Mouse (Mus musculus): Measurements from ENCODE around the gene Gm29427. TPM values are rescaled to one million over a fixed set of nuclear protein-coding genes. Genes with fewer than 3 reads are reported as not detected.

Gm29427 gene
- polyA plus RNA-seq, 1 experiment from 2014 or later = not detected

DNA sequence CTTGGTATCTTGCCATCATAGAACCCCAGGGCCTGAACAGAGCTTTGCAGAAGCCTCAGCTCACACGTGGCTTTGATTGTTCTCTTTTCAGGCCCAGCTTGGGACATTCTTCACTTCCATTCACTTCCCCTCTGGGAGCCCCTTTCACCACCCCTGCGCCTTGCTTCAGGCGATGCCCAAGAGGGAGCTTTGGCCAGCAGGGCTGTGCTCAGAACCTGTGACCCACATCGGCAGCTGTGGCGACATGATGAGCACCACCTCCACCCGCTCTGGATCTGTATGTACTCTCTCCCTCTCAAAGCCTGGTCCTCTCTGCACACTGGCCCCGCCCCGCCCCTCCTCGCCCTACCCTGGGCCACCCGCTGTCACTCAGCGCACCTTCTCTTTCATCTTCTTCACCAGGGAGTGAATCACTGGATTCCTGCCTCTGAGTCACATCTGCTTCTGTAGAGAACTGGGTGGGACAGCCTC is 21.8 kb upstream of the Gm29427 start:
- Histone ChIP-seq H3K9me3 (ENCODE audit: control insufficient read depth, low read length) (no peaks in the 10 kb centered on the region), H3K27me3 (ENCODE audit: control insufficient read depth, insufficient read depth, low read length) (no peaks in the 10 kb centered on the region), H3K36me3 (ENCODE audit: control insufficient read depth, insufficient read depth, low read length) (no peaks in the 10 kb centered on the region), H3K4me1 (ENCODE audit: control insufficient read depth, insufficient read depth, low read length) (no peaks in the 10 kb centered on the region), H3K4me3 (ENCODE audit: low read depth, low read length) (no peak overlapping the region), H3K4me2 (ENCODE audit: low read depth, severe bottlenecking) (no peak overlapping the region), H3K9ac (ENCODE audit: low read length) (no peak overlapping the region), H3K27ac (replicated peaks; ENCODE audit: low read depth, low read length) (no peak overlapping the region)
- WGBS = 33% methylated on average over 11 of the region's 11 CpGs
- DNase-seq (ENCODE audit: low spot score) = no peak
- ATAC-seq (ENCODE audit: insufficient number of reproducible peaks, low FRiP score, low TSS enrichment, low read depth) = no peak

- no peak overlapping the region for H3K4me2 ChIP-seq (ENCODE audit: low read depth, severe bottlenecking)
- H3K9me3 ChIP-seq (ENCODE audit: control insufficient read depth, low read length) = no peaks in the 10 kb centered on the region
- H3K9ac ChIP-seq (ENCODE audit: low read length) = no peak overlapping the region
- H3K27ac ChIP-seq (replicated peaks; ENCODE audit: low read depth, low read length) = no peak overlapping the region
- DNase-seq (ENCODE audit: low spot score) (no peak), ATAC-seq (ENCODE audit: insufficient number of reproducible peaks, low FRiP score, low TSS enrichment, low read depth) (no peak)
- no peaks in the 10 kb centered on the region for H3K27me3 ChIP-seq (ENCODE audit: control insufficient read depth, insufficient read depth, low read length)
- no peaks in the 10 kb centered on the region for H3K4me1 ChIP-seq (ENCODE audit: control insufficient read depth, insufficient read depth, low read length)
- 79% methylated on average over 8 of the region's 8 CpGs for WGBS
- no peak overlapping the region for H3K4me3 ChIP-seq (ENCODE audit: low read depth, low read length)
- H3K36me3 ChIP-seq (ENCODE audit: control insufficient read depth, insufficient read depth, low read length) = no peaks in the 10 kb centered on the region
Observed at GRCm38 (mm10) chr1:130734852-130735251, 19.3 kb upstream of the Gm29427 start.

DNA sequence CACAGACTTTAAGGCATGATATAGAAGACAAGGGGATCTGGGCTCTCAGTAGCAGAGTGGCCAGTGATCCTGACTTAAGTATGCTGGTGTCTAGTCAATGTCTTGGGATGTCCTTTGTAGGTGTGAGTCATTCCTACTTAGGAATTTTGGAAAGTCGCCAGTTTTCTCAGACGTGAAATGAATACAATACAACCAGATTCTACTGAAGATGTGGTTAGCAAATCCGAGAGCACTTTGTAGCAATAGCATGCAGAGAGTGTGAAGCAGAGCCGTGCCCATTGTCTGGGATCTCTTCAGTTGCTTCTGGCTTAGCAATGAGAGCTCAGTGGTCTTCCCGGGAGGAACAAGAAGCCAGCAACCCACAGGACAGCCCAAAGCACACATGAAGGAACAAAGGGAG is 18.9 kb upstream of the Gm29427 start:
- no peak for DNase-seq (ENCODE audit: low spot score)
- Histone ChIP-seq H3K4me1 (ENCODE audit: control insufficient read depth, insufficient read depth, low read length) (no peaks in the 10 kb centered on the region), H3K9ac (ENCODE audit: low read length) (no peak overlapping the region), H3K36me3 (ENCODE audit: control insufficient read depth, insufficient read depth, low read length) (no peaks in the 10 kb centered on the region), H3K27me3 (ENCODE audit: control insufficient read depth, insufficient read depth, low read length) (no peaks in the 10 kb centered on the region), H3K4me3 (ENCODE audit: low read depth, low read length) (no peak overlapping the region), H3K27ac (replicated peaks; ENCODE audit: low read depth, low read length) (no peak overlapping the region), H3K9me3 (ENCODE audit: control insufficient read depth, low read length) (no peaks in the 10 kb centered on the region), H3K4me2 (ENCODE audit: low read depth, severe bottlenecking) (no peak overlapping the region)
- ATAC-seq (ENCODE audit: insufficient number of reproducible peaks, low FRiP score, low TSS enrichment, low read depth) = no peak
- 76% methylated on average over 5 of the region's 5 CpGs for WGBS

GRCm38 (mm10) chr1:130733671-130734070 is 18.1 kb upstream of the Gm29427 start:
- H3K9me3 ChIP-seq (ENCODE audit: control insufficient read depth, low read length) = no peaks in the 10 kb centered on the region
- no peak overlapping the region for H3K9ac ChIP-seq (ENCODE audit: low read length)
- H3K27ac ChIP-seq (replicated peaks; ENCODE audit: low read depth, low read length) = no peak overlapping the region
- no peak for DNase-seq (ENCODE audit: low spot score)
- no peak overlapping the region for H3K4me2 ChIP-seq (ENCODE audit: low read depth, severe bottlenecking)
- no peaks in the 10 kb centered on the region for H3K27me3 ChIP-seq (ENCODE audit: control insufficient read depth, insufficient read depth, low read length)
- 86% methylated on average over 4 of the region's 4 CpGs for WGBS
- H3K4me3 ChIP-seq (ENCODE audit: low read depth, low read length) = no peak overlapping the region
- H3K36me3 ChIP-seq (ENCODE audit: control insufficient read depth, insufficient read depth, low read length) = no peaks in the 10 kb centered on the region
- ATAC-seq (ENCODE audit: insufficient number of reproducible peaks, low FRiP score, low TSS enrichment, low read depth) = no peak
- no peaks in the 10 kb centered on the region for H3K4me1 ChIP-seq (ENCODE audit: control insufficient read depth, insufficient read depth, low read length)

DNA sequence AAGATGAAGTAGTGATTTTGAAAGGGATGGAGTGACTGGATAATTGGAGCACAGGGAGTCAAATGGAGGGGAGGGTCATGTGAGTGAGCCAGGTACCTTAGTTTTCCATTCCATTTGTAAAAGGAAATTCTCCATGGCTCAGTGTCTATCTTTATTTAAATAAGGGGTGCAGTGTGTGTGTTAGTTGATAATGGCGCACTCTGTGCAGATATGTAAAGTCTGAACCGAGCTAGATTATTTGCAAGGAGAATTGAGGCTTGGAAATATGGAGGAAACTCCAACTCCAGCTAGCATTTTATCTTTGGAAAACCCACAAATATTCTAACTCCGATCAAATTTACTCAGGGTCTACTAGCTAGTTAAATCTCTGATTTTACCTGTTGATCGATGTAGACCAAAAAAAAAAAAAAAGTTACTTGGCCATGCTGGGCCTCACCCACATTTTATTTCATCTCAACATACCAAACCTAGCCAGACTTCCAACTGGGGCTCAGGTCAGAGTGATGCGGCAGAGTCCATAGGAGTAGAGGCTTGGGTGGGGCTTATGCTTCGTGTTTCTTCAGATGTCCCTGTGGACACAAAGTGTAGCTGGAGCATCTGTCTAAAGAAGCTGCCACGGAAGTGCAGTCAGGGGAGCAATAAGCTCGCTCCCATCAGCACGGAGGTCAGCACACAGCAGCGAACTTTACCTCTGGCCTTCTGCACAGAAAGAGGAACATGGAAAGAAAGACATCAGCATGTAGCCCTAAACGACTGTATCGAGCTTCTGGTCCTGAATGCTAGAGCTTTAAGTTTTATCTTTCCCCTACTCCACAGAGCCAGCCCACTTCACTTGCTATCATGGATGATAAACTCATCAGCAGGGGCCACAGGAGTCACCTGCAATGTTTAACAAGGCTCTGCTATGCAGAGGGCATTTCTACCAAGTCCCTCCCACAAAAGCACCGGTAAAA is 17.4 kb upstream of the Gm29427 start:
- H3K4me3 ChIP-seq (ENCODE audit: low read depth, low read length) = no peak overlapping the region
- H3K9me3 ChIP-seq (ENCODE audit: control insufficient read depth, low read length) = no peaks in the 10 kb centered on the region
- ATAC-seq (ENCODE audit: insufficient number of reproducible peaks, low FRiP score, low TSS enrichment, low read depth) (no peak), DNase-seq (ENCODE audit: low spot score) (no peak)
- H3K4me2 ChIP-seq (ENCODE audit: low read depth, severe bottlenecking) = no peak overlapping the region
- no peak overlapping the region for H3K27ac ChIP-seq (replicated peaks; ENCODE audit: low read depth, low read length)
- no peaks in the 10 kb centered on the region for H3K27me3 ChIP-seq (ENCODE audit: control insufficient read depth, insufficient read depth, low read length)
- H3K9ac ChIP-seq (ENCODE audit: low read length) = no peak overlapping the region
- no peaks in the 10 kb centered on the region for H3K36me3 ChIP-seq (ENCODE audit: control insufficient read depth, insufficient read depth, low read length)
- 90% methylated on average over 13 of the region's 13 CpGs for WGBS
- H3K4me1 ChIP-seq (ENCODE audit: control insufficient read depth, insufficient read depth, low read length) = no peaks in the 10 kb centered on the region

DNA sequence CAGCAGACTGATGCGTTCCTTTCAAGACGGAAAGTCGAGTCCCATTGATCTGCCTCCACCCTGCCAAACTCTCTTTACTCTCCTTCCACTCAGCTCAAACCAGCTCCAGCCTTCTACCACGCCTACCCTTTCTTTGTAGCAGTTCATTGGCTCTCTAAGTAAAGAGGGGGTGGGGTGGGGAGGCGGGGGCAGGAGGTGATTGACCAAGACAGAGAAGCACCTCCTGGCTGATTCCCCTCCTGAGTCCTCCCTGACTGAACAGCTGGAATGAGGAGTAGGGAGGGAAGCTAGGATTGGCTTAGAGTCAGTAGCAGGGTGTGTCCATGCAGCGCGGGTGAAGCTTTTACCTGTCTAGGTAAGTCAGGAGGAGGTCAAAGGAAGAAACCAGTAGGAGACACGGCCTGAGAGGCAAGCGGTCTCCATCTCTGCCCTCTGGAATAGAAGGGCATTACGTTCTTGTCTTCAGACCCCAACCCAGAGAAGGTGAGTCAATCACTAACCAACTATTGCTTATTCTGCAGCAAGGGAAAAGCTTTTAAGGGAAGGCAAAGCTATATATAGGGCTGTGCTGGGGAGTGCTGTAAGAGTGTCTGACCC is 16.2 kb upstream of the Gm29427 start, which contains the start of gene AA986860:
Gene AA986860, plus strand, starts transcription at position 236 of the 597 bp plus-strand sequence.
- H3K27ac ChIP-seq (replicated peaks; ENCODE audit: low read depth, low read length) = no peak within 1 kb of the TSS
- H3K4me1 ChIP-seq (ENCODE audit: control insufficient read depth, insufficient read depth, low read length) = no peaks in the 10 kb centered on the region
- H3K4me2 ChIP-seq (ENCODE audit: low read depth, severe bottlenecking) = no peak within 1 kb of the TSS
- DNase-seq (ENCODE audit: low spot score) (peak; percentile 26), ATAC-seq (ENCODE audit: insufficient number of reproducible peaks, low FRiP score, low TSS enrichment, low read depth) (peak; percentile 60)
- WGBS = 4% methylated on average over 10 of the region's 10 CpGs
- no peaks in the 10 kb centered on the region for H3K9me3 ChIP-seq (ENCODE audit: control insufficient read depth, low read length)
- no peak within 1 kb of the TSS for H3K4me3 ChIP-seq (ENCODE audit: low read depth, low read length)
- no peaks in the 10 kb centered on the region for H3K36me3 ChIP-seq (ENCODE audit: control insufficient read depth, insufficient read depth, low read length)
- no peaks in the 10 kb centered on the region for H3K27me3 ChIP-seq (ENCODE audit: control insufficient read depth, insufficient read depth, low read length)
- H3K9ac ChIP-seq (ENCODE audit: low read length) = no peak within 1 kb of the TSS

GRCm38 (mm10) chr1:130729153-130729552 is 13.6 kb upstream of the Gm29427 start, which contains the start of gene Pfkfb2:
Pfkfb2 (minus strand) TSS chr1:130729253.
- Histone ChIP-seq H3K4me1 (ENCODE audit: control insufficient read depth, insufficient read depth, low read length) (no peaks in the 10 kb centered on the region), H3K27me3 (ENCODE audit: control insufficient read depth, insufficient read depth, low read length) (no peaks in the 10 kb centered on the region), H3K4me3 (ENCODE audit: low read depth, low read length) (no peak within 1 kb of the TSS), H3K9ac (ENCODE audit: low read length) (no peak within 1 kb of the TSS), H3K27ac (replicated peaks; ENCODE audit: low read depth, low read length) (no peak within 1 kb of the TSS), H3K4me2 (ENCODE audit: low read depth, severe bottlenecking) (no peak within 1 kb of the TSS), H3K36me3 (ENCODE audit: control insufficient read depth, insufficient read depth, low read length) (no peaks in the 10 kb centered on the region), H3K9me3 (ENCODE audit: control insufficient read depth, low read length) (no peaks in the 10 kb centered on the region)
- ATAC-seq (ENCODE audit: insufficient number of reproducible peaks, low FRiP score, low TSS enrichment, low read depth) (no peak), DNase-seq (ENCODE audit: low spot score) (no peak)
- 83% methylated on average over 2 of the region's 2 CpGs for WGBS

GRCm38 (mm10) chr1:130728708-130729107 is 13.1 kb upstream of the Gm29427 start:
- ATAC-seq (ENCODE audit: insufficient number of reproducible peaks, low FRiP score, low TSS enrichment, low read depth) (no peak), DNase-seq (ENCODE audit: low spot score) (no peak)
- no peaks in the 10 kb centered on the region for H3K27me3 ChIP-seq (ENCODE audit: control insufficient read depth, insufficient read depth, low read length)
- H3K4me3 ChIP-seq (ENCODE audit: low read depth, low read length) = no peak overlapping the region
- 93% methylated on average over 3 of the region's 3 CpGs for WGBS
- no peaks in the 10 kb centered on the region for H3K36me3 ChIP-seq (ENCODE audit: control insufficient read depth, insufficient read depth, low read length)
- H3K9me3 ChIP-seq (ENCODE audit: control insufficient read depth, low read length) = no peaks in the 10 kb centered on the region
- no peak overlapping the region for H3K4me2 ChIP-seq (ENCODE audit: low read depth, severe bottlenecking)
- H3K4me1 ChIP-seq (ENCODE audit: control insufficient read depth, insufficient read depth, low read length) = no peaks in the 10 kb centered on the region
- H3K9ac ChIP-seq (ENCODE audit: low read length) = no peak overlapping the region
- no peak overlapping the region for H3K27ac ChIP-seq (replicated peaks; ENCODE audit: low read depth, low read length)

All from limb, embryonic 11.5 days (tissue).